Mouse (Mus musculus) C3H10T1/2 (cell line): ENCODE measurements around the gene Cenpq. TPM values are rescaled to one million over a fixed set of nuclear protein-coding genes. Genes with fewer than 3 reads are reported as not detected.

Experiments
- polyA plus RNA-seq, 2 experiments: library from polyadenylated mRNA; unstranded; fragments of >200 nt; fragmentation: generic; extraction: Trizol; gene quantifications; one replicate each; pipeline ENCODE4 v1.2.1; 2012; ENCODE audit warnings: missing spikeins in 2 of 2

Gene Cenpq
- 1 to 10 TPM in 1 of 2 experiments, under 1 TPM in 1; 0.37 to 3.3 TPM for polyA plus RNA-seq

GRCm38 (mm10) chr17:40934420-40935231 lies at the start of gene Cenpq, which contains the start of gene Mut:
Gene Cenpq (minus strand): TSS chr17:40935047.
Gene Mut (plus strand): TSS chr17:40934685.

GRCm38 (mm10) chr17:40914250-40914649 lies 20.6 kb downstream of the Cenpq start, which contains the start of gene Glyatl3:
Gene Glyatl3 (minus strand): TSS chr17:40914350.

GRCm38 (mm10) chr17:40879924-40880691 lies 54.7 kb downstream of the Cenpq start, which contains the start of gene 9130008F23Rik:
Gene 9130008F23Rik (minus strand): TSS chr17:40880559.

Other genes with a start within 250 kb of the Cenpq start
- gene Esp1, start 207.9 kb downstream of the Cenpq start, polyA plus RNA-seq, result not detected
- not detected for gene Crisp2, start 128.0 kb downstream of the Cenpq start, polyA plus RNA-seq
- under 1 TPM in 1 of 2 experiments, not detected in 1; 0.04 TPM for gene Rhag, start 123.9 kb downstream of the Cenpq start, polyA plus RNA-seq
- 1 to 10 TPM in 1 of 2 experiments, under 1 TPM in 1; 0.50 to 1.4 TPM for gene 9130008F23Rik, start 54.5 kb downstream of the Cenpq start, polyA plus RNA-seq
- gene Glyatl3, start 20.7 kb downstream of the Cenpq start, polyA plus RNA-seq, result not detected
- 10 to 100 TPM in 1 of 2 experiments, under 1 TPM in 1; 0.76 to 10.7 TPM for gene Mut, start 362 bp downstream of the Cenpq start, polyA plus RNA-seq